In the genomic region with DNA sequence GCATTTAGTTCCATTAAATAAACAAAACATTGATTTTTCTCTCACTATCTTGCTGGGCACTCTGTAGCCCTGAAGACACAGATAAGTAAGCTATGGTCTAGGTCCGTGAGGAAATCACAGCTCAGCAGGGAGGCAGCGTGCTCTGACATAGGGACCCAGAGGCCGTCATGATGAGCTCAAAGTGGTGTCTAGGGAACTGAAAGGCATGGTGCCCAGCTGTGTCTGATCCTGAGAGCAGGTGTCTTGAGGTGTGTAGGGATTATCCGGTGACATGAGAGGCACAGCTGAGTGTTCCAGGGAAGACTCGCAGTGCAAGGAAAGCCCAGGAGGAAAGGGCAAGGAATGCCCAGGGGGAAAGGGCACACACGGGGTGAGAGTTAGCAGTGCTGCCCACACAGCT, we compare ENCODE assay signal across 23 mouse cellular contexts.
"Had no signal": no experiment of that assay in that cellular context is flagged by ENCODE, and none has a peak within 500 bp of the region (broad histone marks: within the 10 kb centered on the region; RNA-seq: fewer than 3 reads in every experiment).

No protein-coding gene starts in this region.

- H3K36me3 ChIP-seq: heart, embryonic 10.5 days; heart, embryonic 12.5 days; hindbrain, embryonic 10.5 days; intestine, embryonic 15.5 days; limb, embryonic 13.5 days; limb, embryonic 15.5 days; liver, embryonic 12.5 days had no signal

- H3K27ac ChIP-seq: gastrocnemius, adult 2 months; heart, embryonic 10.5 days; hindbrain, embryonic 10.5 days; hindbrain, embryonic 14.5 days; intestine, embryonic 15.5 days; layer of hippocampus, adult 2 months; left cerebral cortex, adult 2 months; limb, embryonic 13.5 days; limb, embryonic 15.5 days; liver, embryonic 12.5 days had no signal

- H3K4me2 ChIP-seq: heart, embryonic 12.5 days; hindbrain, embryonic 14.5 days; intestine, embryonic 15.5 days; limb, embryonic 13.5 days; limb, embryonic 15.5 days; liver, embryonic 12.5 days had no signal

- ATAC-seq: hindbrain, embryonic 16.5 days; inflammation-experienced regulatory T-cells, adult 6 months; intestine, embryonic 15.5 days; intestine, postnatal 0 days; liver, embryonic 12.5 days had no signal

- H3K9ac ChIP-seq: heart, embryonic 12.5 days; hindbrain, embryonic 14.5 days; intestine, embryonic 15.5 days; limb, embryonic 13.5 days; limb, embryonic 15.5 days; liver, embryonic 12.5 days had no signal

- H3K27me3 ChIP-seq: intestine, embryonic 15.5 days; limb, embryonic 13.5 days; limb, embryonic 15.5 days had no signal

- H3K4me3 ChIP-seq: gastrocnemius, adult 2 months; heart, embryonic 10.5 days; heart, embryonic 12.5 days; hindbrain, embryonic 10.5 days; intestine, embryonic 15.5 days; layer of hippocampus, adult 2 months; left cerebral cortex, adult 2 months; limb, embryonic 13.5 days; limb, embryonic 15.5 days; liver, embryonic 12.5 days had no signal

- DNase-seq: gastrocnemius, adult 2 months; gastrocnemius, postnatal 10 days; gastrocnemius, postnatal 25 days; heart, adult 18-20 months; heart, postnatal 10 days; heart, postnatal 4 days; kidney, adult 18-20 months; kidney, adult 8-10 months; kidney, postnatal 10 days; kidney, postnatal 4 days had no signal

- H3K9me3 ChIP-seq: heart, embryonic 10.5 days; heart, embryonic 12.5 days; hindbrain, embryonic 10.5 days; intestine, embryonic 15.5 days; limb, embryonic 13.5 days; limb, embryonic 15.5 days; liver, embryonic 12.5 days had no signal
